Mouse (Mus musculus) lung, postnatal 4 days (tissue): Measurements from ENCODE around the gene Olfr541.
"Not testable (repeated sequence)": the region's sequence is repeated elsewhere in the genome, so short reads cannot be mapped to it uniquely, and the experiment has no call there.

ENCODE experiments used
- DNase-seq, 2 experiments: peaks; one replicate each; pipeline ENCODE4 v3.0.0; 2021

The Olfr541 gene

DNA sequence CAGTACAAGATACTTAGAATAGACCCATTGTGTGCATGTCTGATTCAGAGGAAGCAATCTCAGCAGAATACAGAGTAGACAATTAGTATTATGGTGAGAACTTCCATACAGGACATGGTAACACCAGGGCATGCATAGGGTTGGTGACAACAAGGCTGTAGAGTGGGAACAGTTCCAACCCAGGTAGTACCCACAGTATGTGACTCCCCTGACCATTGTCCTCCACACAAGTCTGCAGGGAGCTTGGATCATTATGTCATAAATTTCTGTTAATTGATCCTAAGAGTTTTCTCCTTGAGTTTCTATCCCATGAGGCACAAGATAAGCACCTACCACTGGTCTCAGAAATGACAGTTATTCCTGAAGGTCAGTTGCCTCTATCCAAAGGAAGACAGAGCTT is at the start of gene Olfr541:
Gene Olfr541, plus strand, starts transcription at position 301 of the 400 bp plus-strand sequence.
- no peak for DNase-seq

GRCm38 (mm10) chr7:140659630-140660029 is 37.4 kb upstream of the Olfr541 start, which contains the start of gene Olfr539:
Olfr539 (plus strand) TSS chr7:140659930.
- DNase-seq, result no peak

GRCm38 (mm10) chr7:140670693-140671092 is 26.4 kb upstream of the Olfr541 start:
- DNase-seq, result not testable (repeated sequence)

GRCm38 (mm10) chr7:140675863-140676262 is 21.2 kb upstream of the Olfr541 start:
- DNase-seq, result no peak

DNA sequence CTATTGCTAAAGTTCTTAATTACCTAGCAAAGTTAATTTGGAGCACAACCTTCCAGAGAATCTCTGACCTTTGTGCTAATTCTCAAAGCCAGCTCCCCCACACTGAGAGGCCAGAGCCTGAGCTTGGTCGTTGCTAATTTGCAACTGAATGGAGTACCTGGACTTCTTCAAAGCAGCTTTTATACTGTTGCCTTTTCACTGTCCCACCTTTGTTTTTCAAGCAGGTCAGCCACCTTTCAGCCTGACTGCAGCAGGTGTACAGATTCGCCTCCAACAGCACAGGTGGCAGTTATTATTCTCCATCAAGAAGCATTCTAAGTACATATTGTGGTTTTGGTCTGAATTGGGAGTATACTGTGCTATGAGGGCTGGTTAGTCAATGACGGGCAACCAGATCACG is 17.5 kb upstream of the Olfr541 start:
- not testable (repeated sequence) for DNase-seq

GRCm38 (mm10) chr7:140681651-140682050 is 15.4 kb upstream of the Olfr541 start, which contains the start of gene Olfr45:
Olfr45 (plus strand) TSS chr7:140681951.
- no peak for DNase-seq

- no peak for DNase-seq
Measured at GRCm38 (mm10) chr7:140706348-140706747, 9.3 kb downstream of the Olfr541 start.

DNA sequence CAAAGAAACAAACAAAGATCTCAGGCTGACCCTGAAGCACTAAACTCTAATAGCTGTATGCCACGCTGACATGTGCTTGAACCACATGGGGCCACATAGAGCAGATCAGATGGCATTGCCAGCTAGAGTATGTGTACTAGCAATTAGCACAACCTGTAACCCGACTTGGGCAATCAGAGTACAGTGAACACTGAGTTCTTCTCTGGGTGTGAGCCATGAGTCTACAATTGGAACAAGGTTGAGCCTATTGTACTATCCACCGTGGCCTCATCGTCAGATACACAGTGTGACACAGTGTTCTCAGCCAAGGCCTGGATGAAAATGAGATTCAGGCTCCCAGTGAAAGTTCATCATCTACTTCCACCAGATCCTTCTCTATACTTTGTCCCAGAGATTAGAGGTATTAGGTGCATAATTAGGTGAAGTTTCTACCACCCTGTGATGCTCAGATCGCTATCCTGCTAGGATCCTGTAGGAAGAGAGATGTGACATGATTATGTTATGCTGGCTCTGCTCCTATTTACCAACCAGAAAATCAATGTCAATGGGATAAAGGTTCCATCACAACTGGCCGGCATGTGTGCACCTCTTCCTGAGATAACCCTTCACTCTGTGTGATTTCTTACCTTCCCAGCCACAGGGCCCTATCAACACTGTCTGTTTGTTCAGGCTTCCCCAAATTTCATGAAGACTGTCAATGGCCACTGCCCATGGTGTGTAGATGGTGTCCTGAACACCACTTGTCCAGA is 10.6 kb downstream of the Olfr541 start:
- DNase-seq, result no peak

- DNase-seq, result no peak
Measured at GRCm38 (mm10) chr7:140717155-140718055, 20.3 kb downstream of the Olfr541 start.

GRCm38 (mm10) chr7:140721095-140721494 is 24.0 kb downstream of the Olfr541 start:
- DNase-seq, result no peak

DNA sequence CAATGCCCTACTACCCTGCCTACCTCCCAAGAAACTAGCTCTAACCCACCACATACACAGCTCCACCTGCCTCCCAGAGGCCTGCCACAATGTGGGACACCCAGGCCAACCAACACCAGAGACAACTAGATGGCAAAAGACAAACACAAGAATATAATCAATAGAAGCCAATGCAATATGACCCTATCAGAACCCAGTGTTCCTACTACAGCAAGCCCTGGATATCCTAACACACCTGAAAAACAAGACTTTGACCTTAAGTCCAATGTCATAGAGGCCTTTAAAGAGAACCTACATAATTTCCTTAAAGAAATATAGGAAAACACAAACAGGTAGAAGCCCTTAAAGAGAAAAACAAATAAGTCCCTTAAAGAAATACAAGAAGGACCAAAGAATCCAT is 28.5 kb downstream of the Olfr541 start:
- no peak for DNase-seq

GRCm38 (mm10) chr7:140733162-140733561 is 36.1 kb downstream of the Olfr541 start:
- DNase-seq, result no peak

DNA sequence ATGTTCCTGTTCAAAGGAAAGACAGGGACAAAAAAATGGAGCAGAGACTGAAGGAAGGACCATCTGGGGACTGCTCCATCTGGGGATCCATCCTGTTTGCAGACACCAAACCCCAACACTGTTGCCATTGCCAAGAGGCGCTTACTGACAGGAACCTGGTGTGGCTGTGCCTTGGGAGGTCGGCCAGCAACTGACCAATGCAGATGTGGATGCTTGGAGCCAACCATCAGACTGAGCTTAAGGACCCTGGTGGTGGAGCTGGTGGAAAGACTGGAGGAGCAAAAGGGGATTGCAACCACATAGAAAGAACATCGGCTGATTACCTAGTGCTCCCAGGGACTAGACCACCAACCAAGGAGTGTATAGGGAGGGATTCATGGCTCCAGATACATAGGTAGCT is 50.3 kb downstream of the Olfr541 start:
- no peak for DNase-seq

DNA sequence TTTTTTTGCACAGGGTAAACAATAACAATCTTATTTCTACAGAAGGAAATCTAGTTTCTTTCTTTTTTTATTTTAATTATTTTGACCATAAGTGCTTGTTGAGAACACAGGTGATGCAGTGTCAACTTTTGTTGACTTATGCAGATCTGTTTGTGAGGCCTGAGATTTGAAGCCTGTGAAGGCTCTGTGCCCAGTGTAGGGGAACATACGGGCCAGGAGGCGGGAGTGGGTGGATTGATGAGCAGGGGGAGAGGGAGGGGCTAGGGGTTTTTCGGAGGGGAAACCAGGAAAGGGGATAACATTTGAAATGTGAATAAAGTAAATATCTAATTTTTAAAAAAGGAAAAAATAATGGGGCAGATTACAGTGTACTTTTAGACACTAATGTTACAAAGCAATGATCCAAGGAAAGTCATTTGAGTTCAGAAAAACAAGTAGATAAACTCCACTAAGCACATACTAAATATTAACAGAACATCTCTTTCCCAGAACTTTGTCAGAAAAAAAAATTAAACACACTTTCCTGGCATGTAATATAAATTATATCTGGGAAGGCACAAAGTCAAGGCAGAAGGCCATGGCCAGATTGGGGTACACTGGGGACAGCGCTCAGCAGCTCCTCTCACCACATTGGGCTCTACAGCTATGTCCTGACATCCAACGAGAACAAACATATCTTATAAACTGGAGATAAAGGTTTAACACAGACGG is 51.2 kb downstream of the Olfr541 start:
- no peak for DNase-seq

- no peak for DNase-seq
Measured at GRCm38 (mm10) chr7:140748827-140749160, 51.7 kb downstream of the Olfr541 start.

DNA sequence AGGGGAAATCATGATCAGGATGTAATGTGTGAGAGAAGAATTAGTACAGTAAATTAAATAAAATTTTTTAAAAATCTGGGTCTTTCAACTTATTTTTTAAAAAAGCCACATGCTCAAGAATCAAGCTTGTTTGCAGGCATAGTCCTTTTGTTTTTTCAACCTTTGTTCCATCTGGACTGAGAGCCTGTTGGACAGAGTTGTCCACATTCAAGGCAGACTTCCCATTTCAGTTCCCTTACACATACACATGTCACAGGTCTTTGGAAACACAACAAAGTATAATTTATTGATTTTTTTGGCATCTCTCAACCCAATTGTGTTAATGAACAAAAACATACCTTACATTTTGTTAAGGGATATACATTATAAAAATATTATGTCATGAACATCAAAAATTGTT is 57.5 kb downstream of the Olfr541 start:
- DNase-seq, result no peak
